Mouse (Mus musculus): ENCODE measurements around the gene Icam2. TPM values are rescaled to one million over a fixed set of nuclear protein-coding genes. Genes with fewer than 3 reads are reported as not detected.

Gene Icam2
- polyA plus RNA-seq (2021; fragmentation: Nextera tagmentation) = 4.0 and 5.3 TPM in 2 replicates
- long read RNA-seq, experiment 1, partial matches to known transcripts = 0 of 1 reads
- long read RNA-seq, experiment 1, other reads (novel, unspliced or antisense) = 0 of 1 reads
- long read RNA-seq, experiment 2, partial matches to known transcripts = 0 of 3 reads
- long read RNA-seq, experiment 2, other reads (novel, unspliced or antisense) = 0 of 3 reads

DNA sequence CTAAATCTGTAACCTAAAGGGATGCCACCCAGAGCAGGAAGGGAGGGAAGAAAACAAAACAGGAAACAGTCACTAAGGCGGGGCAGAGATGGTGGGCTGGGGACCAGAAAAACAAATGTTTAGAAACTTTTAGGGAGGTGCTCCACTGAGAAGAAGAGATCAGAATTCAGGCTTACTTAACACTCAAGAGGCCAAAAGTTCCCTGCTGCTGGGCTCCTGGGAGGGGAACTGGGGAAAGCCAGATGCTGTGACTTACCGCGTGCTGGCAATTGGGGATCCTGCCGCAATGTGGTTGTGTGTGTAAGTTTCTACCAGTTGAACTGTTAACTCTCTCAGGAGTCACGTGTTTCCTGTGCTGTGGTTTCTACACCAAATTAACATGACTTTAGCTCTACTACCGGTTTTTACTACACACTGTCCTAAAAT is at the start of gene Icam2:
Gene Icam2 (minus strand): TSS at position 285 of the 426 bp plus-strand sequence.

DNA sequence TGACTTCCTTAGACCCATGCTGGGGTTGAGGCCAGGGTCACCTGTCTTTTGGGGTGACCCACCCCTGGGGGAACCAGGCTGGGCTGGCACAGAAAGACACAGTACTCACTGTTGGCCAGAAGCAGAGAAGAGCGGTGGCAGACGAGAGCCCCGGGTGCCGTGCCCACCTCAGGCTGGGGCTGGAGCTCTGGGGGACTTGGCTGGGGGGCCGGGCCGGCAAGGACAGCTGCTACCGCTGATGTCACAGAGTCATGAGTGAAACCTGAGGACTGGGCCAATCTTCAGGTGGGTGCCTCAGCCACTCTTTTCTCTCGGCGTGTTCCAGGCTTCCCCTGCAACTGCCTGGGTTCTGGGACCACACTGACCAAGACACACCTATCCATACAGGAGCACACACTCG is 22.5 kb downstream of the Icam2 start, which contains the start of gene Prr29:
Gene Prr29 (plus strand): TSS at position 107 of the 400 bp plus-strand sequence.

DNA sequence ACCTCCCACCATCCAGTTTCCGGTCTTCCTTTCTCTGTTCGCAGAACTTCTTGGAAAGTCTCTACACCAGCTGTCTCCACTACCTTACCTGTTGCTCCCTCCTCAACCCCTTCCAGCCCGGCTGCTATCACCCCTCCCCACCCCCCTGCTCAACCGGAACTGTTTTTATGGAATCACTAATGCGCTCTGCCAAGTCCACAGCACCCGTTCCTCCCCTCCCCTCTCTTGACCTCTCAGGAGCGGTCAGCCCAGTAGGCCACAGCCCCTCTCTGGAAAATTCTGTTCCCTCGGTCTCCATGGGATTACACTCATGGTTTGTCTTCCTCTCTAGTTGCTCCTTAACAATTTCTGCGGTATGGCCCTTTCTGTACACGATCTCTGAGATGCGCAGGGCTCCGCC is 34.7 kb downstream of the Icam2 start, which contains the start of gene Scn4a:
Gene Scn4a (minus strand): TSS at position 101 of the 400 bp plus-strand sequence.

Other genes starting within 250 kb of the Icam2 start
- gene Gm10840, start 227.2 kb downstream of the Icam2 start, polyA plus RNA-seq (2021; fragmentation: Nextera tagmentation) = 1.2 and 1.3 TPM in 2 replicates
- 118 and 131 TPM in 2 replicates for gene Limd2, start 227.2 kb downstream of the Icam2 start, polyA plus RNA-seq (2021; fragmentation: Nextera tagmentation)
- gene Strada, start 185.9 kb downstream of the Icam2 start, polyA plus RNA-seq (2021; fragmentation: Nextera tagmentation) = 10.1 and 14.2 TPM in 2 replicates
- gene Ccdc47, start 171.7 kb downstream of the Icam2 start, polyA plus RNA-seq (2021; fragmentation: Nextera tagmentation) = 38.3 and 50.3 TPM in 2 replicates
- gene Ddx42, start 171.1 kb downstream of the Icam2 start, polyA plus RNA-seq (2021; fragmentation: Nextera tagmentation) = 20.1 and 21.6 TPM in 2 replicates
- 7.4 TPM in 2 replicates for gene Ftsj3, start 132.0 kb downstream of the Icam2 start, polyA plus RNA-seq (2021; fragmentation: Nextera tagmentation)
- gene Psmc5, start 131.9 kb downstream of the Icam2 start, polyA plus RNA-seq (2021; fragmentation: Nextera tagmentation) = 497 and 551 TPM in 2 replicates
- 1.1 and 6.7 TPM in 2 replicates for gene Smarcd2, start 115.1 kb downstream of the Icam2 start, polyA plus RNA-seq (2021; fragmentation: Nextera tagmentation)
- gene Tcam1, start 111.4 kb downstream of the Icam2 start, polyA plus RNA-seq (2021; fragmentation: Nextera tagmentation) = 0.04 TPM in 1 of 2 replicates, not detected in the other
- gene Gh, start 86.2 kb downstream of the Icam2 start, polyA plus RNA-seq (2021; fragmentation: Nextera tagmentation) = not detected in 2 replicates
- 0.79 and 1.1 TPM in 2 replicates for gene Cd79b, start 73.3 kb downstream of the Icam2 start, polyA plus RNA-seq (2021; fragmentation: Nextera tagmentation)
- not detected in 2 replicates for gene Scn4a, start 34.8 kb downstream of the Icam2 start, polyA plus RNA-seq (2021; fragmentation: Nextera tagmentation)
- 0.14 TPM in 1 of 2 replicates, not detected in the other for gene Prr29, start 22.6 kb downstream of the Icam2 start, polyA plus RNA-seq (2021; fragmentation: Nextera tagmentation)
- 0.91 and 1.2 TPM in 2 replicates for gene Ern1, start 99.8 kb upstream of the Icam2 start, polyA plus RNA-seq (2021; fragmentation: Nextera tagmentation)
- gene Tex2, start 225.3 kb upstream of the Icam2 start, polyA plus RNA-seq (2021; fragmentation: Nextera tagmentation) = 27.4 and 29.3 TPM in 2 replicates

Measured in left cerebral cortex, adult 6 months (tissue).